Mouse (Mus musculus): ENCODE results near the gene Ces4a. TPM values are rescaled to one million over a fixed set of nuclear protein-coding genes. Genes with fewer than 3 reads are reported as not detected.

Gene Ces4a
- polyA plus RNA-seq, 1 experiment = not detected

- Histone ChIP-seq H3K27ac (ENCODE audit: insufficient read depth, low read length) (no peak overlapping the region), H3K4me3 (ENCODE audit: extremely low read depth, insufficient read depth, insufficient read length) (no peak overlapping the region), H3K36me3 (ENCODE audit: control insufficient read depth, insufficient read depth, low read length) (no peaks in the 10 kb centered on the region), H3K27me3 (ENCODE audit: control insufficient read depth, insufficient read depth, low read length) (no peaks in the 10 kb centered on the region), H3K4me1 (ENCODE audit: control insufficient read depth, insufficient read depth, insufficient read length) (no peaks in the 10 kb centered on the region)
- WGBS = 93% methylated on average over 3 of the region's 3 CpGs
- DNase-seq (ENCODE audit: low read depth in 1 of 2, low spot score in 2 of 2) = no peak
- TF ChIP-seq POLR2A (IDR thresholded peaks at IDR 0.05; ENCODE audit: low read depth, low read length) (no peak), CTCF (IDR thresholded peaks at IDR 0.05; ENCODE audit: extremely low read depth, insufficient read depth, insufficient read length, insufficient replicate concordance) (no peak)
Measured at GRCm38 (mm10) chr8:105104220-105104619, 27.4 kb upstream of the Ces4a start.

DNA sequence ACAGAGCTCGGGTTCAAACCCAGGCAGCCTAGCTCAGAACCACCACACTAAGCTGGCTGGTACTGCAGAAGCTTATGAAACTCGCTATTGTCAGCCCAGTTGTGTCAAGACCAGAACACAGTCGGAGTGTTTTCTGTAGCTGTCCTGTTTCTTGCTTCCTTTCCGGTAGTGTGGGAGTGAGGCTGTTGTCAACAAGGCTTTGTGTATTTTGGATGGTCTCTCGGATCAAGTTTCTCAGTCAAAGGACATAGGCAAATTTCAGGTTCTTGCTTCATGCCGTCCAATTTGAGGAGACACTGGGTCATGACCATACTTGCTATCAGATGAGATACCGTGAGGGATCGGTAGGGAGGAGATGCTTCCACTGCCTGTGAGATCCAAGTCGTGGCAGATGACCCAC is 1.7 kb upstream of the Ces4a start:
- Histone ChIP-seq H3K27ac (ENCODE audit: insufficient read depth, low read length) (no peak overlapping the region), H3K36me3 (ENCODE audit: control insufficient read depth, insufficient read depth, low read length) (no peaks in the 10 kb centered on the region), H3K27me3 (ENCODE audit: control insufficient read depth, insufficient read depth, low read length) (no peaks in the 10 kb centered on the region), H3K4me3 (ENCODE audit: extremely low read depth, insufficient read depth, insufficient read length) (no peak overlapping the region), H3K4me1 (ENCODE audit: control insufficient read depth, insufficient read depth, insufficient read length) (no peaks in the 10 kb centered on the region)
- WGBS = 87% methylated on average over 9 of the region's 9 CpGs
- no peak for DNase-seq (ENCODE audit: low read depth in 1 of 2, low spot score in 2 of 2)
- no peak for TF ChIP-seq POLR2A (IDR thresholded peaks at IDR 0.05; ENCODE audit: low read depth, low read length)

- TF ChIP-seq CTCF (IDR thresholded peaks at IDR 0.05; ENCODE audit: extremely low read depth, insufficient read depth, insufficient read length, insufficient replicate concordance) (peak; percentile 68; the same call in 1 of the 2 replicates), POLR2A (IDR thresholded peaks at IDR 0.05; ENCODE audit: low read depth, low read length) (no peak)
- no peak overlapping the region for H3K27ac ChIP-seq (ENCODE audit: insufficient read depth, low read length)
- 13% methylated on average over 4 of the region's 4 CpGs for WGBS
- DNase-seq (ENCODE audit: low read depth in 1 of 2, low spot score in 2 of 2) = peak in 1 of 2 experiments; percentile 60
- no peaks in the 10 kb centered on the region for H3K36me3 ChIP-seq (ENCODE audit: control insufficient read depth, insufficient read depth, low read length)
- 0 out of 2 replicates have a peak, but pooled peaks cover 3% of the 10 kb centered on the region for H3K27me3 ChIP-seq (ENCODE audit: control insufficient read depth, insufficient read depth, low read length)
- H3K4me1 ChIP-seq (ENCODE audit: control insufficient read depth, insufficient read depth, insufficient read length) = 0 out of 2 replicates have a peak, but pooled peaks cover 3% of the 10 kb centered on the region
- H3K4me3 ChIP-seq (ENCODE audit: extremely low read depth, insufficient read depth, insufficient read length) = no peak overlapping the region
Measured at GRCm38 (mm10) chr8:105138423-105138822, 6.8 kb downstream of the Ces4a start.

- 45% methylated on average over 19 of the region's 19 CpGs for WGBS
- TF ChIP-seq POLR2A (IDR thresholded peaks at IDR 0.05; ENCODE audit: low read depth, low read length) (no peak), CTCF (IDR thresholded peaks at IDR 0.05; ENCODE audit: extremely low read depth, insufficient read depth, insufficient read length, insufficient replicate concordance) (no peak)
- H3K4me1 ChIP-seq (ENCODE audit: control insufficient read depth, insufficient read depth, insufficient read length) = 0 out of 2 replicates have a peak, but pooled peaks cover 3% of the 10 kb centered on the region
Measured at GRCm38 (mm10) chr8:105142395-105142794, 10.8 kb downstream of the Ces4a start.

DNA sequence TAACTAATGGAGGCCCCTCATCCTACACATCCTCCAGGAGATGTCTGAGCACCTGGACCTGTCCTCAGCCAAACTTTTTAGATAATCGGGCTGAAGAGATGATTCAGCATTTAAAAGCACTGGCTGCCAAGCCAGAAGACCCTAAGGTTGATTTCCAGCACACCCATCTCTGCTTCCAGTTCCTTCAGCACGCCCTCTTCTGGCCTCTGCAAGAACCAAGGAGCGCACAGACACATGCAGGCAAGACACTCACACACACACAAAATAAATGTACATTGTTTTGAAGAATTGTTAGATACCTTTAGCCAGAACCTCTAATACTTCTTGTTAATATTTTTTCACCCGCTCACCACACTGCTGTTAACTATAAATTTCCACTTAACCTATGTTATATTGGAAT is 20.1 kb downstream of the Ces4a start:
- Histone ChIP-seq H3K4me1 (ENCODE audit: control insufficient read depth, insufficient read depth, insufficient read length) (no peaks in the 10 kb centered on the region), H3K36me3 (ENCODE audit: control insufficient read depth, insufficient read depth, low read length) (no peaks in the 10 kb centered on the region), H3K4me3 (ENCODE audit: extremely low read depth, insufficient read depth, insufficient read length) (no peak overlapping the region), H3K27ac (ENCODE audit: insufficient read depth, low read length) (no peak overlapping the region), H3K27me3 (ENCODE audit: control insufficient read depth, insufficient read depth, low read length) (no peaks in the 10 kb centered on the region)
- TF ChIP-seq POLR2A (IDR thresholded peaks at IDR 0.05; ENCODE audit: low read depth, low read length) (no peak), CTCF (IDR thresholded peaks at IDR 0.05; ENCODE audit: extremely low read depth, insufficient read depth, insufficient read length, insufficient replicate concordance) (no peak)
- no peak for DNase-seq (ENCODE audit: low read depth in 1 of 2, low spot score in 2 of 2)
- 75% methylated on average over 4 of the region's 4 CpGs for WGBS

More at GRCm38 (mm10) chr8:105142395-105142794, 10.8 kb downstream of the Ces4a start:
- Histone ChIP-seq H3K27me3 (ENCODE audit: control insufficient read depth, insufficient read depth, low read length) (0 out of 2 replicates have a peak, but pooled peaks cover 3% of the 10 kb centered on the region), H3K27ac (ENCODE audit: insufficient read depth, low read length) (no peak overlapping the region), H3K36me3 (ENCODE audit: control insufficient read depth, insufficient read depth, low read length) (no peaks in the 10 kb centered on the region), H3K4me3 (ENCODE audit: extremely low read depth, insufficient read depth, insufficient read length) (no peak overlapping the region)
- DNase-seq (ENCODE audit: low read depth in 1 of 2, low spot score in 2 of 2) = no peak

- no peak for DNase-seq (ENCODE audit: low read depth in 1 of 2, low spot score in 2 of 2)
- H3K27ac ChIP-seq (ENCODE audit: insufficient read depth, low read length) = no peak overlapping the region
- WGBS = 24% methylated on average over 27 of the region's 27 CpGs
- no peak for TF ChIP-seq CTCF (IDR thresholded peaks at IDR 0.05; ENCODE audit: extremely low read depth, insufficient read depth, insufficient read length, insufficient replicate concordance)
- no peak for TF ChIP-seq POLR2A (IDR thresholded peaks at IDR 0.05; ENCODE audit: low read depth, low read length)
- no peaks in the 10 kb centered on the region for H3K36me3 ChIP-seq (ENCODE audit: control insufficient read depth, insufficient read depth, low read length)
- no peak overlapping the region for H3K4me3 ChIP-seq (ENCODE audit: extremely low read depth, insufficient read depth, insufficient read length)
- H3K27me3 ChIP-seq (ENCODE audit: control insufficient read depth, insufficient read depth, low read length) = no peaks in the 10 kb centered on the region
- H3K4me1 ChIP-seq (ENCODE audit: control insufficient read depth, insufficient read depth, insufficient read length) = no peaks in the 10 kb centered on the region
Measured at GRCm38 (mm10) chr8:105152623-105153398, 21.2 kb downstream of the Ces4a start.

GRCm38 (mm10) chr8:105154316-105154715 is 22.7 kb downstream of the Ces4a start:
- Histone ChIP-seq H3K4me1 (ENCODE audit: control insufficient read depth, insufficient read depth, insufficient read length) (no peaks in the 10 kb centered on the region), H3K27ac (ENCODE audit: insufficient read depth, low read length) (no peak overlapping the region), H3K4me3 (ENCODE audit: extremely low read depth, insufficient read depth, insufficient read length) (no peak overlapping the region), H3K27me3 (ENCODE audit: control insufficient read depth, insufficient read depth, low read length) (no peaks in the 10 kb centered on the region), H3K36me3 (ENCODE audit: control insufficient read depth, insufficient read depth, low read length) (no peaks in the 10 kb centered on the region)
- TF ChIP-seq CTCF (IDR thresholded peaks at IDR 0.05; ENCODE audit: extremely low read depth, insufficient read depth, insufficient read length, insufficient replicate concordance) (no peak), POLR2A (IDR thresholded peaks at IDR 0.05; ENCODE audit: low read depth, low read length) (no peak)
- no peak for DNase-seq (ENCODE audit: low read depth in 1 of 2, low spot score in 2 of 2)
- 96% methylated on average over 5 of the region's 5 CpGs for WGBS

All from spleen, adult 2 months (tissue).